Mouse (Mus musculus): ENCODE data around the gene Olfr874.

DNA sequence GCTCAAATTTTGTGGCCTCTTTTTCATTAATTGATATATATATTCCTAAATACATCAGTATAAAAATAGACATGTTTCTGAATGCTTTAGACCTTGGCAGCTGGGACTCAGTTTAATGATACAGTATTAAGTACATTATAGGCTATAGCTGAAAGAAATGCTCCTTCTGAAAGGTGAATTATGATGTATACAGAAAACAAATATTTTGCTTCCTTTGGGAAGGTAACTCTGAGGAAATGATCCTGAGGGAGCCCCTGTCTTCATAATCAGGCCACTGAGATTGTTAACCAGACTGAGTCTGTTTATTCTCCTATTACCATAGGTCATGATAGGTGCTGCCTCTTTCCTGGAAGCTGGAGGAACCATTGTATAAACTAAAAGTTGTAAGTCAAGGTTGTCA is at the start of gene Olfr874:
- TF ChIP-seq POLR2A (IDR thresholded peaks at IDR 0.05; ENCODE audit: control insufficient read depth, low read depth, low read length) (no peak), CTCF (IDR thresholded peaks at IDR 0.05; ENCODE audit: control insufficient read depth, insufficient read depth, insufficient replicate concordance, low read depth, low read length) (no peak)

Data from testis, adult 2 months (tissue).